Mouse (Mus musculus) E14TG2a.4 (cell line): ENCODE results near the gene Cox7b2.
"Not testable (repeated sequence)": the region's sequence is repeated elsewhere in the genome, so short reads cannot be mapped to it uniquely, and the experiment has no call there.

ENCODE experiments used
- H3K27me3 ChIP-seq: 2 replicates; pipeline ENCODE4 v1.6.1; 2014; ENCODE audit warnings: low read length, control low read depth; ENCODE audit not compliant: insufficient read depth
- H3K36me3 ChIP-seq: 2 replicates; pipeline ENCODE4 v1.6.1; 2014; ENCODE audit warnings: low read length, control low read depth; ENCODE audit not compliant: insufficient read depth
- H3K4me1 ChIP-seq: replicated peaks from 2 replicates; pipeline ENCODE4 v1.6.1; 2014; ENCODE audit warnings: low read depth, low read length, control low read depth
- H3K4me3 ChIP-seq: replicated peaks from 2 replicates; pipeline ENCODE4 v1.5.1; 2014; ENCODE audit warnings: mild to moderate bottlenecking, low read length
- H3K9me3 ChIP-seq: 2 replicates; pipeline ENCODE4 v1.6.1; 2014; ENCODE audit warnings: low read length, control low read depth
- CTCF ChIP-seq: conservative IDR thresholded peaks from 2 replicates; pipeline ENCODE4 v1.5.1; 2014; ENCODE audit warnings: low read length
- NANOG ChIP-seq: IDR thresholded peaks from 2 replicates; pipeline ENCODE4 v1.6.1; 2014; ENCODE audit warnings: borderline replicate concordance, low read length, mixed read lengths
- POU5F1 ChIP-seq: IDR thresholded peaks from 2 replicates; pipeline ENCODE4 v1.6.1; 2014; ENCODE audit warnings: low read length, borderline replicate concordance

The Cox7b2 gene

GRCm38 (mm10) chr5:71548079-71548478 lies at the start of gene Cox7b2:
Gene Cox7b2, minus strand, starts transcription at chr5:71548205.
- no peaks in the 10 kb centered on the region for H3K4me1 ChIP-seq
- no peak for TF ChIP-seq NANOG
- TF ChIP-seq POU5F1 = no peak
- TF ChIP-seq CTCF = no peak

DNA sequence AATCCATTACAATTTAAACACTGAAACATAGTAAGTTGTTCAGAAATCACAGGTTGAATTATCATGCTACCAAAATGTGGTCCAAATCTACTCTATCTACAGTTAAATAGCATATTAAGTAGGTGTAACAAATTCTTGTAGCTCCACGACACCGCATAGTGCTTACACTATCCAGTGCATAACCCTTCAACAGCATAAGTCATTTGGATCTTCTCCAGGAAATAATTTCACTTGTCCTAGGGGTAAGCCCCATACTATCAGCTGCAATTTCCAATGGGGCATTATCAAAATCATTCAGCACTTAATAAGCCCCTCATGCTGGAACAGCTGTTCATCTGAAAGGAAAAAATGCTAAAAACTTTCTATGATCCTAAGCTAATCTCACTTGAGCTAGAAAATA lies 47.3 kb upstream of the Cox7b2 start:
- no peaks in the 10 kb centered on the region for H3K9me3 ChIP-seq
- H3K27me3 ChIP-seq = no peaks in the 10 kb centered on the region
- H3K4me1 ChIP-seq = no peaks in the 10 kb centered on the region
- TF ChIP-seq POU5F1 (no peak), CTCF (no peak), NANOG (no peak)
- no peaks in the 10 kb centered on the region for H3K36me3 ChIP-seq
- no peak overlapping the region for H3K4me3 ChIP-seq

More at GRCm38 (mm10) chr5:71548079-71548478, at the start of gene Cox7b2:
- H3K4me3 ChIP-seq = no peak within 1 kb of the TSS
- H3K27me3 ChIP-seq = no peaks in the 10 kb centered on the region
- no peaks in the 10 kb centered on the region for H3K36me3 ChIP-seq
- peaks cover 9% of the 10 kb centered on the region for H3K9me3 ChIP-seq

- Histone ChIP-seq H3K9me3 (no peaks in the 10 kb centered on the region), H3K4me1 (no peaks in the 10 kb centered on the region), H3K36me3 (no peaks in the 10 kb centered on the region), H3K4me3 (no peak overlapping the region), H3K27me3 (no peaks in the 10 kb centered on the region)
- TF ChIP-seq NANOG (no peak), POU5F1 (no peak), CTCF (no peak)
Measured at GRCm38 (mm10) chr5:71593745-71594255, 45.8 kb upstream of the Cox7b2 start.

- H3K4me3 ChIP-seq = no peak overlapping the region
- no peaks in the 10 kb centered on the region for H3K36me3 ChIP-seq
- TF ChIP-seq POU5F1 (no peak), NANOG (no peak), CTCF (no peak)
- peaks cover 23% of the 10 kb centered on the region for H3K9me3 ChIP-seq
- H3K27me3 ChIP-seq = no peaks in the 10 kb centered on the region
- no peaks in the 10 kb centered on the region for H3K4me1 ChIP-seq
Measured at GRCm38 (mm10) chr5:71571646-71572237, 23.7 kb upstream of the Cox7b2 start.

DNA sequence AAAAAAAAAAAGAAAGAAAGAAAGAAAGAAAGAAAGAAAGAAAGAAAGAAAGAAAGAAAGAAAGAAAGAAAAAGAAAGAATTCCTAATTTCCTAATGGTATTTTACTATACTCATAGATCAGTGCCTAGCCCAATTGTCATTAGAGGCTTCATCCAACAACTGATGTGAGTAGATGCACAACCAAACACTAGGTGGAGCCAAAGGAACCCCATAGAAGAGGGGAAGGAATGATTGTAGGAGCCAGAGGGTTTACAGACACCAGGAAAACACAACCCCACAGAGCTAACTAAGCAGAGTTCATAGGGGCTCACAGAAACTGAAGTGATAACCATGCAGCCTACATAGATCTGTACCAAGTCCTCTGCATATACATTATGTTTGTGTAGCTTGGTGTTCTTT lies 2.5 kb downstream of the Cox7b2 start:
- H3K4me1 ChIP-seq = no peaks in the 10 kb centered on the region
- H3K27me3 ChIP-seq = no peaks in the 10 kb centered on the region
- TF ChIP-seq POU5F1 (no peak), CTCF (peak; percentile 42), NANOG (no peak)
- H3K4me3 ChIP-seq = no peak overlapping the region
- H3K36me3 ChIP-seq = no peaks in the 10 kb centered on the region
- H3K9me3 ChIP-seq = peaks cover 9% of the 10 kb centered on the region

DNA sequence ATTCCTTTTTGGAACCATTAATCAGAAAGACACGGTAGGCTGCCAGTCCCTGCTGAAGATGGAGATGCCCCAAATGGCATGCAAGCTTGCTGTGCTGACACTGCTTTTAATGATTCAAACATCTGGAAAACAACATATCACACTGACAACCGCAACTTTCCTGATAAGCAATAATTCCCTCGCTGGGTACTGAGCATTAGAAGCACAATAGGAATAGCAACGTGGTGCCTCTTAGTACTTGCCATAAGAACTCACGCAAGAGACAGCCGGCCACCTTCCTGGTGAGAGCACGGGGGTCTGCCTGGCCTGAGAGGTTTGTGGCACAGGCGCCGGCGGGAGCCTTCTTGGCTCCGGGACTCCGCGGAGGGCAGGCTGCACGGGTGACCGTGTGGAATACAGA lies 22.5 kb downstream of the Cox7b2 start:
- not testable (repeated sequence) for H3K9me3 ChIP-seq, H3K36me3 ChIP-seq, H3K4me1 ChIP-seq, H3K27me3 ChIP-seq
- peak overlapping the region; percentile 62 for H3K4me3 ChIP-seq

DNA sequence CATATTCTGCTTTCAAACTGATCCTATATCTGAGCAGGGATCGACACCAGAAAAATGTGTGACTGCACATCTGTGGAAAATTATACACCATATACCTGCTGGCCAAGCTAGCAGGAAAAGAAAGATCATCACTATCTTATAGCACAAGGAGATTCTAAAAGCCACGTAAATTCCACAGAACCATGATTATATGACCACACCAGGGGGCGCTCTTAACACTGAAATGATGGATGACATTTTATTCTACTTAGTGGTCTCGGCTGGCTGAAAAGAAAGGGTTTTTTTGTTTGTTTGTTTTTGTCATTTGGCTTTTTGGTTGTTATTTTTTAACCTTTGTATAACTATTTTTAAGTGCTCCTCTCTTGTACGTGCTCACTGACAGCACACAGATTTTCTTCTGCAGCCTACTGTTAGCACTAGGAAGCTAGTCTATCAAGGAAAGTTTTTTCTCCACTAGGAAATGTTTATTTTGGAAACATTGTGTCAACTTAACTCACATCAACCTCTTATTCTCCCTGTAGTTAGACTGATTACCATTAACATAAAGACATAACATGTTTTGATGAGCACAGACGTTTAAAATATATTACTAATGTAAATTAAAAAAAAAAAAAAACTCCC lies 45.8 kb downstream of the Cox7b2 start:
- Histone ChIP-seq H3K27me3 (no peaks in the 10 kb centered on the region), H3K4me3 (no peak overlapping the region), H3K4me1 (no peaks in the 10 kb centered on the region), H3K9me3 (peaks cover 15% of the 10 kb centered on the region), H3K36me3 (no peaks in the 10 kb centered on the region)
- no peak for TF ChIP-seq POU5F1
- no peak for TF ChIP-seq NANOG
- TF ChIP-seq CTCF = peak; percentile 45

GRCm38 (mm10) chr5:71495621-71496020 lies 52.4 kb downstream of the Cox7b2 start:
- Histone ChIP-seq H3K4me1 (no peaks in the 10 kb centered on the region), H3K4me3 (no peak overlapping the region), H3K27me3 (no peaks in the 10 kb centered on the region), H3K36me3 (no peaks in the 10 kb centered on the region), H3K9me3 (no peaks in the 10 kb centered on the region)
- TF ChIP-seq NANOG (no peak), CTCF (no peak), POU5F1 (no peak)

- Histone ChIP-seq H3K9me3 (no peaks in the 10 kb centered on the region), H3K36me3 (no peaks in the 10 kb centered on the region), H3K4me1 (no peaks in the 10 kb centered on the region), H3K4me3 (no peak overlapping the region), H3K27me3 (no peaks in the 10 kb centered on the region)
- TF ChIP-seq CTCF = no peak
- no peak for TF ChIP-seq POU5F1
- TF ChIP-seq NANOG = no peak
Measured at GRCm38 (mm10) chr5:71456957-71457356, 91.0 kb downstream of the Cox7b2 start.
